Mouse (Mus musculus) stomach, embryonic 14.5 days (tissue): ENCODE data around the gene Tmprss13. TPM values are rescaled to one million over a fixed set of nuclear protein-coding genes. Genes with fewer than 3 reads are reported as not detected.

Experiments used
- ATAC-seq: fragments of 200-750 bp; cut with Nextera tagmentation; 2 replicates; pipeline ENCODE4 v1.8.0; 2017; ENCODE audit warnings: low read depth, moderate TSS enrichment; ENCODE audit not compliant: insufficient number of reproducible peaks, insufficient read depth, low FRiP score
- H3K27ac ChIP-seq: fragments of 300-500 bp; sonication (generic); 2 replicates; pipeline ENCODE4 v1.5.1; 2014; ENCODE audit warnings: mild to moderate bottlenecking, low read length, moderate library complexity, mixed read lengths
- H3K27me3 ChIP-seq: fragments of 300-500 bp; sonication (generic); 2 replicates; pipeline ENCODE4 v1.6.1; 2014; ENCODE audit warnings: low read length, control low read depth, mixed read lengths; ENCODE audit not compliant: control insufficient read depth, insufficient read depth
- H3K36me3 ChIP-seq: fragments of 300-500 bp; sonication (generic); 2 replicates; pipeline ENCODE4 v1.6.1; 2014; ENCODE audit warnings: mild to moderate bottlenecking, control low read depth, low read length, moderate library complexity, mixed read lengths; ENCODE audit not compliant: control insufficient read depth, insufficient read depth
- H3K4me1 ChIP-seq: fragments of 300-500 bp; sonication (generic); 2 replicates; pipeline ENCODE4 v1.6.1; 2014; ENCODE audit warnings: low read length, control low read depth, mixed read lengths; ENCODE audit not compliant: control insufficient read depth, insufficient read depth
- H3K4me2 ChIP-seq: fragments of 300-500 bp; sonication (generic); replicated peaks from 2 replicates; pipeline ENCODE4 v1.6.1; 2014; ENCODE audit warnings: low read depth, low read length, control low read depth
- H3K4me3 ChIP-seq: fragments of 300-500 bp; sonication (generic); 2 replicates; pipeline ENCODE4 v1.5.1; 2014; ENCODE audit warnings: low read depth, low read length, control low read depth
- H3K9ac ChIP-seq: fragments of 300-500 bp; sonication (generic); replicated peaks from 2 replicates; pipeline ENCODE4 v1.6.1; 2014; ENCODE audit warnings: low read depth, mild to moderate bottlenecking, control low read depth, low read length, moderate library complexity, mixed read lengths
- H3K9me3 ChIP-seq: fragments of 300-500 bp; sonication (generic); 2 replicates; pipeline ENCODE4 v1.6.1; 2016; ENCODE audit warnings: low read depth, low read length, control low read depth; ENCODE audit not compliant: control insufficient read depth
- WGBS: fragments of 180-500 bp; shearing (Covaris S2); extraction: QIAGEN DNeasy Blood & Tissue Kit; methylation state at CpG from one replicate; pipeline ENCODE4 v1.1.7; 2014; 5-methylcytosine and 5-hydroxymethylcytosine counted together
- polyA plus RNA-seq: library from polyadenylated mRNA; unstranded; fragments of >200 nt; fragmentation: Nextera tagmentation; extraction: Ambion mirVana; gene quantifications from 2 replicates; pipeline ENCODE4 v1.2.1, GENCODE M21; 2014

Tmprss13 gene
- polyA plus RNA-seq, 1 experiment from 2014 or later, result 4.0 TPM

- WGBS, result 76% methylated on average over 6 of the region's 6 CpGs
- no peak for ATAC-seq
- no peak overlapping the region for H3K4me2 ChIP-seq
Observed at GRCm38 (mm10) chr9:45346276-45346675, 27.4 kb downstream of the Tmprss13 start.

DNA sequence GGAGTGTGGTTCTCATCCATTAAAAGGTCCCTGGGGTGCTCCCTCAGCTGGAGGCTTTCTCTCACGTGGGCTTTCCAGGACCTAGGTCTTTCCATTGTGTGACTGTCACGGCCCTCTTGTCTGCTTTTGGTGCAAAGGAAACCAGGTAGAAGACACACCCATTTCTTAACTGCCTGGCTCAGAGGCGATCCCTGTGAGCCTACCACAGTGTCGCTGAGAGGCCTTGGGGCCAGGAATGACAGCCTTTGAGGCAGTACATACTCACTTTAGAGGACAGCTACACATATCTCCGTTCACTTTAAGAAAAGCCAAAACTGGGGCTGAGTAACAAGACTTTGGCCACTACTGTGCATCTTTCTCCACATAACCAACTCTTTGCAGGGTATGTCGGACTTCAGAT is 29.7 kb downstream of the Tmprss13 start:
- Histone ChIP-seq H3K27ac (no peak overlapping the region), H3K9me3 (no peaks in the 10 kb centered on the region), H3K4me3 (no peak overlapping the region), H3K9ac (no peak overlapping the region), H3K4me1 (no peaks in the 10 kb centered on the region), H3K4me2 (no peak overlapping the region), H3K36me3 (no peaks in the 10 kb centered on the region), H3K27me3 (no peaks in the 10 kb centered on the region)
- 81% methylated on average over 6 of the region's 6 CpGs for WGBS
- no peak for ATAC-seq

More at GRCm38 (mm10) chr9:45346276-45346675, 27.4 kb downstream of the Tmprss13 start:
- Histone ChIP-seq H3K27me3 (no peaks in the 10 kb centered on the region), H3K36me3 (no peaks in the 10 kb centered on the region), H3K27ac (no peak overlapping the region), H3K4me1 (no peaks in the 10 kb centered on the region), H3K9me3 (no peaks in the 10 kb centered on the region), H3K4me3 (no peak overlapping the region), H3K9ac (no peak overlapping the region)

DNA sequence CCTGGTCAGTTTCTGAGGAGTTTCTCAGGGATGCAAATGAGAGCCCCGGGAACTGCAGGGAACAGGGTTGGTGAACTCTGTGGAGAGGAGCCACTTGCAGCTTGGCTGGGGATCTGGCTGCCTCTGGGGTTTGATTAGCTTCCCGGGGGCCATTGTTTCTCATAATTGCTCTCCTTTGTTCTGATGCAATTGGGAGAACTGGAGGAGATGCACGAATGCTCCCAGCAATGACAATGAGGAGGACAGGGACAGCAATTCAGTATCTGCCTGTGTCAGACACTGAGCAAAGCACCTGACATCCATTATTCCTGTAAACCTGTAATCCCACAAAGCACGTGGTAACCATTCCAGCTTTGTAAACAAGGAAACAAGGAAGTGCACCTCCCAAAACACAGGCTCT is 30.3 kb downstream of the Tmprss13 start:
- no peak overlapping the region for H3K4me2 ChIP-seq
- no peaks in the 10 kb centered on the region for H3K9me3 ChIP-seq
- no peak overlapping the region for H3K4me3 ChIP-seq
- H3K27me3 ChIP-seq, result no peaks in the 10 kb centered on the region
- ATAC-seq, result no peak
- no peaks in the 10 kb centered on the region for H3K4me1 ChIP-seq
- no peak overlapping the region for H3K27ac ChIP-seq
- no peak overlapping the region for H3K9ac ChIP-seq
- H3K36me3 ChIP-seq, result no peaks in the 10 kb centered on the region
- 44% methylated on average over 4 of the region's 4 CpGs for WGBS

GRCm38 (mm10) chr9:45349851-45350250 is 31.0 kb downstream of the Tmprss13 start:
- WGBS, result 22% methylated on average over 5 of the region's 5 CpGs
- Histone ChIP-seq H3K27ac (no peak overlapping the region), H3K9ac (no peak overlapping the region), H3K4me2 (no peak overlapping the region), H3K36me3 (no peaks in the 10 kb centered on the region), H3K27me3 (no peaks in the 10 kb centered on the region), H3K9me3 (no peaks in the 10 kb centered on the region), H3K4me1 (no peaks in the 10 kb centered on the region), H3K4me3 (no peak overlapping the region)
- no peak for ATAC-seq

- H3K27me3 ChIP-seq, result no peaks in the 10 kb centered on the region
- ATAC-seq, result no peak
- 85% methylated on average over 2 of the region's 2 CpGs for WGBS
Observed at GRCm38 (mm10) chr9:45355192-45355591, 36.3 kb downstream of the Tmprss13 start.

DNA sequence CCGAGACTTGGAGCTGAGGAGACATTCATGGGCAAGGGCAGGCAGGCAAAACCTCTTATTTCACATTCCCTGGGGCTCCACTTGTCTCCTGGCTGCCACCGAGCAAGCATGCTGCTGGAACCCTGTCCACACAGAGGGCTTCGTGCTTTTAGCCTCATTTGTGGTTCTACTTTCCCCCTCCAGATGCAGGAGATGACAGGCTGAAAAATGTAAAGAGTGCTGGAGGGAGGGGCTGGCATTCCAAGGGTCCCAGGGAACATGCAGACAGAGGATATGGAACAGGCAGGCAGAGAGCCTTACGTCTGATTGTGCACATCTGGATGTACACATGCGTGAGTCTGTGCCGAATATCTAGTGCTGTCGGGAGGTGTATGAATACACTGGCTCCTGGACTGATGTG is 39.5 kb downstream of the Tmprss13 start:
- Histone ChIP-seq H3K9me3 (no peaks in the 10 kb centered on the region), H3K36me3 (no peaks in the 10 kb centered on the region), H3K27me3 (no peaks in the 10 kb centered on the region), H3K4me1 (no peaks in the 10 kb centered on the region), H3K9ac (no peak overlapping the region), H3K27ac (no peak overlapping the region), H3K4me2 (no peak overlapping the region), H3K4me3 (no peak overlapping the region)
- ATAC-seq, result no peak
- 20% methylated on average over 7 of the region's 7 CpGs for WGBS

More at GRCm38 (mm10) chr9:45355192-45355591, 36.3 kb downstream of the Tmprss13 start:
- H3K9me3 ChIP-seq, result no peaks in the 10 kb centered on the region
- H3K27ac ChIP-seq, result no peak overlapping the region
- H3K36me3 ChIP-seq, result no peaks in the 10 kb centered on the region
- no peak overlapping the region for H3K4me3 ChIP-seq
- H3K4me2 ChIP-seq, result no peak overlapping the region
- H3K9ac ChIP-seq, result no peak overlapping the region
- H3K4me1 ChIP-seq, result no peaks in the 10 kb centered on the region

GRCm38 (mm10) chr9:45362051-45362461 is 43.2 kb downstream of the Tmprss13 start:
- no peak overlapping the region for H3K27ac ChIP-seq
- no peak overlapping the region for H3K4me3 ChIP-seq
- H3K36me3 ChIP-seq, result no peaks in the 10 kb centered on the region
- H3K9me3 ChIP-seq, result no peaks in the 10 kb centered on the region
- no peak overlapping the region for H3K4me2 ChIP-seq
- H3K27me3 ChIP-seq, result no peaks in the 10 kb centered on the region
- H3K9ac ChIP-seq, result no peak overlapping the region
- no peaks in the 10 kb centered on the region for H3K4me1 ChIP-seq
- WGBS, result 14% methylated on average over 2 of the region's 2 CpGs
- no peak for ATAC-seq

DNA sequence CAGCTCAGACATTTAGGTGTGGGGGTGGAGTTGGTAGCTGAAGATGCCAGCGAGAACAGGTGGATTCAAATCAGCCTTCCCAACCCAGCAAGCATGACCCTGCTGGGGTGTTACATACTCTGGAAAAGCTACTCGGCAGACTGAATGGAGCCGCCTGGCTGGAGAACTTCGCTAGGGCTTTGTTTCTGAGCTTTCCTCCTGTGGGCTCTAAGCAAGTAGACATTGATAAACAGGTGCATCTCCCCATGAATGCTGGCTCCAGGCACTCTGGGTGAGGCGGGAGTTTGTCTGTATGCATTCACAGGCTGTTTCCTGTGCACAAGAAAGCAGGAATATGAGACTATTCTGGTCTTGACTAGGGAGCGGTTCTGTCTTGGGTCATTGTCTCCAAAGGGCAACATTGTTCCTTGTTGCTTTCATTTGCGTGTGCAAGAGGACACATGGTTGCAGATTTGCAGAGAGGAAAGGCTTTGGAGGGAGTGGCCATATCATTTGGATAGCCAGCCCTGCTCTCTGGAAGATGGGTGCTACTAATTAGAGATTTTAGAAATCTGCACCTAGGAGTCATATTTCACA is 44.8 kb downstream of the Tmprss13 start:
- 48% methylated on average over 7 of the region's 7 CpGs for WGBS
- no peak overlapping the region for H3K4me2 ChIP-seq
- no peak for ATAC-seq
- no peaks in the 10 kb centered on the region for H3K36me3 ChIP-seq
- no peaks in the 10 kb centered on the region for H3K4me1 ChIP-seq
- H3K27ac ChIP-seq, result no peak overlapping the region
- no peak overlapping the region for H3K4me3 ChIP-seq
- no peaks in the 10 kb centered on the region for H3K27me3 ChIP-seq
- H3K9ac ChIP-seq, result no peak overlapping the region
- H3K9me3 ChIP-seq, result no peaks in the 10 kb centered on the region

DNA sequence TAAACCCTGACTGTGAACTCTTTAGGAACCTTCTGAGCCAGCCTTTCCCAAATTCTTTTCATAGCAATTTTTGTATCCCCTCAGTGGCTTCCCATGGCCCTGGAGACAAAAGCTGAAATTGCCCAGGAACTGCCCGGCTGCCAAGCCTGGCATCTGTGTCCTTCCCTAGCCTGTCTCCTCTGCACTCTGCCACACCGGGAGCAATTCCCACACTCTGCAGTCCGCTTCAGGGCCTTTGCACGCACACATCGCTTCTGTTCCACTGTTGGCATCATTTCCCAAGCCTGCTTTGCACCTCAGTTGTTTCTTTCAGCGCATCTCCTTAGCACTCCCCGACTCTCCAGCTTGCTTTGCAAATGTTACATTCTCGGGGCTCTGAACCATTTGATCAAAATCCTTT is 48.8 kb downstream of the Tmprss13 start:
- Histone ChIP-seq H3K27me3 (no peaks in the 10 kb centered on the region), H3K4me1 (no peaks in the 10 kb centered on the region), H3K4me2 (no peak overlapping the region), H3K27ac (no peak overlapping the region), H3K36me3 (no peaks in the 10 kb centered on the region), H3K9ac (no peak overlapping the region), H3K4me3 (no peak overlapping the region), H3K9me3 (no peaks in the 10 kb centered on the region)
- no peak for ATAC-seq
- 56% methylated on average over 8 of the region's 8 CpGs for WGBS
